9 mouse cellular contexts compared by ENCODE assay signal in the genomic region with DNA sequence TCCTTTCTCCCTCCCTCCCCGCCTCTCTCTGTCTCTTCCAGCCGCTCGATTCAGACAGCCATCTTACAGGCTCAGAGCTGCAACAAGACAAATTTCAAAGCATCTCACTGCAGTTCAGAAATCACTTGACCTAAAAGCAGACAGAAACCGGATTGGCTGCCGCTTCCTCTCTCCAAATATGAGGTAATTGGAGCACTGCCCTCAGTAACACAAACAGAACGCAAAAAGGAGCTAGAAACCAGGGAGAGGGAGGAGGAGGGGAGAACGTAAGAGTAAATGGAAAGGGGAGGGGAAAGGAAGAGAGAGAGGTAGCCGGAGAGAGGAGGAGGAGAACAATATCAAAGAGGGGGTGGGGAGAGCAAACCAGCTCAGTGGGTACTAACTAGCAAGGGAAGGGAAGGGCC.
A peak's percentile ranks its signal among the peaks of the same experiment; 100 is the strongest.
DNase-seq lines count a peak whose midpoint lies in the region; TF ChIP-seq lines count a peak whose summit lies in the region.
"Had no signal": no experiment of that assay in that cellular context is flagged by ENCODE, and none has a peak within 500 bp of the region (broad histone marks: within the 10 kb centered on the region; RNA-seq: fewer than 3 reads in every experiment).

No protein-coding gene starts in this region.

- peak overlapping the region; percentile 67 for H3K27ac ChIP-seq in heart, embryonic 10.5 days

- WGBS in heart, embryonic 10.5 days: 15% methylated on average over 8 of the region's 8 CpGs
- WGBS in lung, adult 2 months: 16% methylated on average over 8 of the region's 8 CpGs

- H3K4me3 ChIP-seq in heart, embryonic 10.5 days: peak overlapping the region; percentile 37
- H3K4me3 ChIP-seq in lung, adult 2 months (replicated peaks; ENCODE audit: extremely low read depth, low read depth, low read length): no peak overlapping the region
- H3K4me3 ChIP-seq: erythroblast, embryonic 14.5 days had no signal

- peaks cover 42% of the 10 kb centered on the region for H3K4me1 ChIP-seq in heart, embryonic 10.5 days
- peaks cover 11% of the 10 kb centered on the region for H3K4me1 ChIP-seq in lung, adult 2 months (ENCODE audit: control insufficient read depth, insufficient read depth, low read length)

- peak; percentile 25 for DNase-seq in adrenal gland, adult 2 months
- DNase-seq in adrenal gland, postnatal 4 days (ENCODE audit: low spot score in 2 of 2): no peak
- DNase-seq in embryo, embryonic 11 days: peak; percentile 58
- DNase-seq in heart, embryonic 10.5 days (ENCODE audit: low spot score): no peak
- DNase-seq in layer of hippocampus, adult 8-10 months (ENCODE audit: low spot score in 2 of 2): peak; percentile 51 to 57
- peak; percentile 34 for DNase-seq in lung, adult 2 months
- DNase-seq in retina, postnatal 7 days (ENCODE audit: low read depth, low spot score): peak; percentile 14
- no peak for DNase-seq in spleen, adult 12 weeks (ENCODE audit: low spot score)

- no peaks in the 10 kb centered on the region for H3K27me3 ChIP-seq in heart, embryonic 10.5 days (ENCODE audit: insufficient read depth, poor library complexity, severe bottlenecking)

- TF ChIP-seq CTCF in lung, adult 2 months (IDR thresholded peaks at IDR 0.05; ENCODE audit: insufficient read depth, low read length): no peak

- no peaks in the 10 kb centered on the region for H3K9me3 ChIP-seq in heart, embryonic 10.5 days

- peaks cover 18% of the 10 kb centered on the region for H3K36me3 ChIP-seq in heart, embryonic 10.5 days

- no peak for TF ChIP-seq POLR2A in lung, adult 2 months (IDR thresholded peaks at IDR 0.05; ENCODE audit: borderline replicate concordance, extremely low read depth, low read depth, low read length)

Comparison
In these comparisons a context has a peak if more than half of its experiments do, and no peak if none do; other contexts are left out.
1. DNase-seq: peak in adrenal gland, adult 2 months (single experiment), embryo, embryonic 11 days (single experiment), layer of hippocampus, adult 8-10 months (2 of 2), lung, adult 2 months (single experiment) and retina, postnatal 7 days (single experiment); none in adrenal gland, postnatal 4 days (0 of 2), heart, embryonic 10.5 days (single experiment) and spleen, adult 12 weeks (single experiment).